Mouse (Mus musculus) MEL (cell line): ENCODE results near the gene Htr2a.

Experiments used
- CTCF ChIP-seq, 3 experiments: IDR thresholded peaks in 2 of 3; conservative IDR thresholded peaks in 1 of 3; 2 replicates each; pipeline ENCODE4 v1.5.1; 2011 to 2012; ENCODE audit warnings: low read length in 3 of 3, low read depth in 2 of 3, mild to moderate bottlenecking in 2 of 3, improper control_type of control experiment in 1 of 3, inconsistent platforms in 1 of 3, mixed read lengths in 1 of 3, moderate library complexity in 1 of 3; ENCODE audit not compliant: control insufficient read depth in 1 of 3, insufficient read depth in 1 of 3, poor library complexity in 1 of 3, severe bottlenecking in 1 of 3
- HCFC1 ChIP-seq: IDR thresholded peaks from 2 replicates; pipeline ENCODE4 v1.6.1; 2012; ENCODE audit warnings: low read depth, mild to moderate bottlenecking, inconsistent platforms, low read length, improper control_type of control experiment, moderate library complexity
- MAX ChIP-seq: IDR thresholded peaks from 2 replicates; pipeline ENCODE4 v1.6.1; 2011; ENCODE audit warnings: low read length, improper control_type of control experiment
- NELFE ChIP-seq: IDR thresholded peaks from 2 replicates; pipeline ENCODE4 v1.6.1; 2011; ENCODE audit warnings: low read depth, low read length, improper control_type of control experiment

- TF ChIP-seq MAX (no peak), NELFE (no peak), HCFC1 (no peak), CTCF (IDR thresholded peaks at IDR 0.05 in 2 of 3, conservative IDR thresholded peaks at IDR 0.05 in 1 of 3; ENCODE audit: control insufficient read depth in 1 of 3, insufficient read depth in 1 of 3, low read depth in 2 of 3, low read length in 3 of 3, poor library complexity in 1 of 3, severe bottlenecking in 1 of 3) (peak; percentile 70 to 78 (median 74))
These were observed 21.8 kb upstream of the Htr2a start for GRCm38 (mm10) chr14:74618858-74619257.
